Mouse (Mus musculus): Measurements from ENCODE around the gene Ascl2. TPM values are rescaled to one million over a fixed set of nuclear protein-coding genes. Genes with fewer than 3 reads are reported as not detected.

The Ascl2 gene
- not detected in 2 replicates for polyA plus RNA-seq (2012; ENCODE audit: insufficient read depth, insufficient read length, missing spikeins)

DNA sequence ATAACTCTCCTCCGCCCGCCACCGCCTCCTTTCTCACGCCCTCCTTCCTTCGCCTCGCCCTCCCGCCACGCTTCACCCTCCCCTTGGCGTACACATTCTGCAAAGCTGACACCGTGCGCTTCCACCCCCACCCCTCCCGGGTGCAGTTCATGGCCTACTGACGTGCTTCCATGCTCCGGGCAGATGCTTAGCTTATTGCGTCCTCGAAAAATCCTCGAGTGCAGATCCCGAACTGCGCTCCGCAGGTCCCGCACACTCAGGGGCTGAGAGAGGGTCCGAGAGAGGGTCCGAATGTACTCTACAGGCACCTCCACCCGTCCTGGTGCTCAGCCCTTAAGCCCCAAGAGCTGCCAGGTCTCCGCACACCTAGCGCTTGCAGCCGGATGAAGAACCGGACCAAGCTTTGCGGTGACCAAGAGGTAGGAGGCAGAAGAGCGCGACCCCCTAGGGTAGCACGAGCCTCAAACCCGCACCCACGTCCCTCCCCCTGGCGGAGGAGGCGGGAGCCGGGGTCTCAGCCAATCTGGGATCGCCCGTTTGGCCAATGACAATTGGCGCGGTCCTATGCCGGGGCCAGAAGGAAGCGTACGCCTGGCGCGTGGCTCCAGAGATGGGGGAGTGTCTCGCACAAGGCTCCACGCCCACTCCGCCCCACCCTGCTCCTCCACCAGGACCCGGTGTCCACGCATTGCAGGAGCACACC is at the start of gene Ascl2:
Gene Ascl2, minus strand, starts transcription at position 456 of the 703 bp plus-strand sequence.
- H3K27ac ChIP-seq (ENCODE audit: insufficient read depth, low read depth, low read length), result no peak within 1 kb of the TSS
- no peak for TF ChIP-seq POLR2A (IDR thresholded peaks at IDR 0.05; ENCODE audit: borderline replicate concordance, low read depth, low read length)
- H3K4me1 ChIP-seq (ENCODE audit: control insufficient read depth, insufficient read depth, low read length), result peaks cover 3% of the 10 kb centered on the region; the same call in 1 of the 2 replicates
- peak within 1 kb of the TSS; percentile 53 for H3K4me3 ChIP-seq (ENCODE audit: insufficient read depth, low read length)

DNA sequence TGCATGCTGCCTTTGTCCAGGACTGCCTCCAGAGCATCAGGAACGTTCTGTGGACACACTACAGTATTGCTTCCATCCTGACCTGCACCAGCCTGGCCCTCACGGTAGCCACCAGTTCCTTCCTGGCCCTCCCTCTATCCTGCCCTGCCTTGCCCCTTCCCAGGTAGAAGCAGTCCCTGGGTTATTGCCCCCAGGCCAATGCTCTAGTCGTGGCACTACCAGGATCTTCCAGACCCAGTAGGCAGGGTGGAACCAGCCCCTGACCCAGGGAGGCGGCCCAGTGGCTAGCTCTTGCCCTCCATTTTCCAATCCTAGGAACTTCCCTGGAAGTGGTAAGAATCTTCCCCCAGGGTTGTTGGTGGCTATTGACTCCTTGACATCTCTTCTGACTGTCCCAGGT is 48.1 kb upstream of the Ascl2 start:
- Histone ChIP-seq H3K4me1 (ENCODE audit: control insufficient read depth, insufficient read depth, low read length) (peaks cover 31% of the 10 kb centered on the region), H3K4me3 (ENCODE audit: insufficient read depth, low read length) (no peak overlapping the region), H3K27ac (ENCODE audit: insufficient read depth, low read depth, low read length) (no peak overlapping the region)
- TF ChIP-seq POLR2A (IDR thresholded peaks at IDR 0.05; ENCODE audit: borderline replicate concordance, low read depth, low read length) (no peak), CTCF (IDR thresholded peaks at IDR 0.05; ENCODE audit: low read depth, low read length) (no peak)

DNA sequence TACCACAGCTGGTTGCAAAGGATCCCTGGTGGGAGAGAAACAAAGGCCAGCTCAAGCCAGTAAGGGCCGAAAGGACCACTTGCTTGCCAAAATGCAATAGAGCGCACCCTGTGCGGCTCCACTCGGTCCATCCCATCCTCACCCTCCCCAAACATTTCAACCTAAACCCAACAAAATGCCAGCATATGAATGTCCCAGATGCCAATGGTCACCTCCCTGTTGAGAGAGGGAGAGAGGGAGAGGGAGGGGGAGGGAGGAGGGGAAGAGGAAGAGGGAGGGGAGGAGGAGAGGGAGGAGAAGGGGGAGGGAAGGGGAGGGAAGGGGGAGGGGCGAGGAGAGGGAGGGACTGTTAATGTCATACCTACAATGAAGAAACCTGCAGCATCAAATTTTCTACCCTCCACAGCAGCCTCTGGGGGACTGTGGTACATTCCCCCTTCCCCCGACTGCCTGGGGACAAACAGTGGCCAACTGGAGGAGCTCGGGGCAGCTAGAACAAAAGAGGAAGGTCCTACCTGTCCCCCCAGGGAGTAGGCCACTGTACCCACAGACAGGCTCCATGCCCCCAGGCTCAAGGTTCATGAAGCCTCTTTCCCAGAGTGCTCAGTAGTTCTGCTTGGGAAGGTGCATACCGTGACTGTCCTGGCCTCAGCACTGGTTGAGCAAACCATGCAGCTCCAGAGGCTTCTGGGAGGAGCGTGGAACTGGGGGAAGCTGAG is 47.5 kb upstream of the Ascl2 start:
- no peak for TF ChIP-seq CTCF (IDR thresholded peaks at IDR 0.05; ENCODE audit: low read depth, low read length)
- no peak for TF ChIP-seq POLR2A (IDR thresholded peaks at IDR 0.05; ENCODE audit: borderline replicate concordance, low read depth, low read length)
- H3K27ac ChIP-seq (ENCODE audit: insufficient read depth, low read depth, low read length), result no peak overlapping the region
- H3K4me3 ChIP-seq (ENCODE audit: insufficient read depth, low read length), result no peak overlapping the region
- H3K4me1 ChIP-seq (ENCODE audit: control insufficient read depth, insufficient read depth, low read length), result peaks cover 25% of the 10 kb centered on the region

DNA sequence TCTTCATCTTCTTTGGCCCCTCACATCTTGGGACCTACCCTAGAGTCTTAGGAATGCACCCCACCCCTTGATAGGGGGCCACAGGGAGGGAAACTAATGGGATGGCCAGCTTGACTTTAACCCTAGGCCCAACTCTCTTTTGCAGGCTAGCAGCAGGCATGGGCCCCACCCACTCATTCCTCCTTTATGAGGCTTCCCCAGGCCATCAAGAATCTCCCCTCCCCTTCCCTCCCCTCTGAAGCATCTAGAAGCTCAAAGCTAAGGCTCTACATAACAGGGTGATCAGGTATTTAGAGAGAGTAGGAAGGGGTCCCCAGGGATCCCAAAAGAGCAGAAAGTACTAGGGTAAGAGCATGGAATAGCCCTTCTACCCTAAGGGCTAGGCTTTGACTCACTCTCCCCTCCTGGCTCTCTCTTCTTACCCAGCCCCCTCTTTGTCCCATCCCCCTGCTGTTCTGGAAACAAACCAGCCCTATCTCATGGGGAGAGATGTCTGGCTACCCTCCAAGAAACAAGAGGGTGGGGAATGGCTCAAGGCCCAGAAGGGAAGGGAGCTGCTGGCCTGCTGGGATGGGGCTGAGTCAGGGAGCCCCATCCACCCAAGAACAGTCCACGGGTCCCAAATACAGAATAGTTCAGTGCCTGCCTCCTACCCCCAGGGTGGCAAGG is 46.8 kb upstream of the Ascl2 start:
- TF ChIP-seq CTCF (IDR thresholded peaks at IDR 0.05; ENCODE audit: low read depth, low read length) (no peak), POLR2A (IDR thresholded peaks at IDR 0.05; ENCODE audit: borderline replicate concordance, low read depth, low read length) (no peak)
- Histone ChIP-seq H3K4me1 (ENCODE audit: control insufficient read depth, insufficient read depth, low read length) (peaks cover 18% of the 10 kb centered on the region), H3K4me3 (ENCODE audit: insufficient read depth, low read length) (no peak overlapping the region), H3K27ac (ENCODE audit: insufficient read depth, low read depth, low read length) (no peak overlapping the region)

DNA sequence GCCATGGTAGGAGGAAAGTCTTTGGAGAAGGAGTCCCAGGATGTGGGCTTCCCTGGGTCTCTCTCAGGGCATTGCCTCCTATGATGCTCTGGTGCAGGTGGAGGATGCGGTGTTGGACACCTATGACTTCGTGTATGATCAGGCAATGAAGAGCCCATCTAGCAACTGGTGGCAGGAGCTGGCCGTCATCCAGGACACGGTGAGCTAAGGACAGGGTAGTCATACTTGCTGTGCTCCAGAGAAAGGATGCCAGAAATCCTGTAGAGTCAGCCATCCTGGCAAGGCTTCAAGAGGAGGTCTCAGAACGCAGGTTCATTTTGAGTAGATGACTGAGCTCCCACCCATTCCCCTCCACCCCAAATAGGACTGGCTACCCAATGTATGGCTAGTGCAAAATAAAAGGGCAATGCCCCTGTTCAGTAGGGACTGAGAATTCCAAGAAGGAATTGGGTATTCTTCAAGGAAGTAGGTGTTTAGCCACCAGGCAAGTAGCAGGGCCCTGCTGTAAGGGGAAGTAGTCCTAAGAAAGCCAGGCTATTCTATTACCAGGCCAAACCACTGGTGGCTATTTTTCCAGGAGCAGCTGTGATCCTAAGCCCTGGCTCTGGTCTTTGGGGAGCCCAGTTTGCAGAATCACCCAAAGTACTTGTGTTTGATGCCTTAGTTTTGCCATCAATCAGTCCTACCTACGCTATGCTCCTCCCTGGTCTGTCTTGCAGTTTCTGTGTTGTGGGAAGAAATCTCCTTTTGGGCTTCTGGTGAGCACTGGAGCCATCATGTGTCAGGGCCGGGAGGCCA is 46.0 kb upstream of the Ascl2 start:
- TF ChIP-seq POLR2A (IDR thresholded peaks at IDR 0.05; ENCODE audit: borderline replicate concordance, low read depth, low read length) (no peak), CTCF (IDR thresholded peaks at IDR 0.05; ENCODE audit: low read depth, low read length) (no peak)
- Histone ChIP-seq H3K4me1 (ENCODE audit: control insufficient read depth, insufficient read depth, low read length) (peaks cover 13% of the 10 kb centered on the region), H3K4me3 (ENCODE audit: insufficient read depth, low read length) (no peak overlapping the region), H3K27ac (ENCODE audit: insufficient read depth, low read depth, low read length) (no peak overlapping the region)

GRCm38 (mm10) chr7:143013420-143014178 is 44.5 kb upstream of the Ascl2 start:
- peaks cover 23% of the 10 kb centered on the region for H3K4me1 ChIP-seq (ENCODE audit: control insufficient read depth, insufficient read depth, low read length)
- TF ChIP-seq CTCF (IDR thresholded peaks at IDR 0.05; ENCODE audit: low read depth, low read length) (no peak), POLR2A (IDR thresholded peaks at IDR 0.05; ENCODE audit: borderline replicate concordance, low read depth, low read length) (no peak)

GRCm38 (mm10) chr7:143012230-143012875 is 43.3 kb upstream of the Ascl2 start:
- TF ChIP-seq CTCF (IDR thresholded peaks at IDR 0.05; ENCODE audit: low read depth, low read length), result no peak
- TF ChIP-seq POLR2A (IDR thresholded peaks at IDR 0.05; ENCODE audit: borderline replicate concordance, low read depth, low read length), result no peak
- Histone ChIP-seq H3K27ac (ENCODE audit: insufficient read depth, low read depth, low read length) (no peak overlapping the region), H3K4me3 (ENCODE audit: insufficient read depth, low read length) (no peak overlapping the region), H3K4me1 (ENCODE audit: control insufficient read depth, insufficient read depth, low read length) (peaks cover 32% of the 10 kb centered on the region)

More at GRCm38 (mm10) chr7:143013420-143014178, 44.5 kb upstream of the Ascl2 start:
- H3K27ac ChIP-seq (ENCODE audit: insufficient read depth, low read depth, low read length), result no peak overlapping the region
- no peak overlapping the region for H3K4me3 ChIP-seq (ENCODE audit: insufficient read depth, low read length)

- Histone ChIP-seq H3K4me3 (ENCODE audit: insufficient read depth, low read length) (no peak overlapping the region), H3K27ac (ENCODE audit: insufficient read depth, low read depth, low read length) (no peak overlapping the region), H3K4me1 (ENCODE audit: control insufficient read depth, insufficient read depth, low read length) (peaks cover 34% of the 10 kb centered on the region)
- TF ChIP-seq CTCF (IDR thresholded peaks at IDR 0.05; ENCODE audit: low read depth, low read length) (no peak), POLR2A (IDR thresholded peaks at IDR 0.05; ENCODE audit: borderline replicate concordance, low read depth, low read length) (no peak)
Observed at GRCm38 (mm10) chr7:143011226-143011625, 42.2 kb upstream of the Ascl2 start.

All from bone marrow macrophage, adult 2 months (primary cell).